Mouse (Mus musculus) forebrain, embryonic 11.5 days (tissue): ENCODE results near the gene Ufc1. TPM values are rescaled to one million over a fixed set of nuclear protein-coding genes. Genes with fewer than 3 reads are reported as not detected.

Experiments used
- ATAC-seq: fragments of 200-750 bp; cut with Nextera tagmentation; replicated peaks from 2 replicates; pipeline ENCODE4 v1.8.0; 2017; ENCODE audit warnings: moderate TSS enrichment; ENCODE audit not compliant: low FRiP score
- DNase-seq: peaks from one replicate; pipeline ENCODE4 v3.0.0-alpha.2; 2017; ENCODE audit warnings: low spot score
- H3K27ac ChIP-seq: fragments of 300-500 bp; sonication (generic); 2 replicates; pipeline ENCODE4 v1.5.1; 2014; ENCODE audit warnings: low read depth, low read length
- H3K27me3 ChIP-seq: fragments of 300-500 bp; sonication (generic); 2 replicates; pipeline ENCODE4 v1.6.1; 2014; ENCODE audit warnings: mild to moderate bottlenecking, low read length, mixed read lengths; ENCODE audit not compliant: control insufficient read depth, insufficient read depth
- H3K36me3 ChIP-seq: fragments of 300-500 bp; sonication (generic); 2 replicates; pipeline ENCODE4 v1.6.1; 2014; ENCODE audit warnings: mild to moderate bottlenecking, low read length, moderate library complexity, mixed read lengths; ENCODE audit not compliant: control insufficient read depth, insufficient read depth
- H3K4me1 ChIP-seq: fragments of 300-500 bp; sonication (generic); replicated peaks from 2 replicates; pipeline ENCODE4 v1.6.1; 2014; ENCODE audit warnings: low read length, mixed read lengths; ENCODE audit not compliant: control insufficient read depth, insufficient read depth
- H3K4me2 ChIP-seq: fragments of 300-500 bp; sonication (generic); 2 replicates; pipeline ENCODE4 v1.6.1; 2014; ENCODE audit warnings: low read depth, mild to moderate bottlenecking, low read length, moderate library complexity, mixed read lengths; ENCODE audit not compliant: severe bottlenecking
- H3K4me3 ChIP-seq: fragments of 300-500 bp; sonication (generic); 2 replicates; pipeline ENCODE4 v1.5.1; 2014; ENCODE audit warnings: low read depth, low read length
- H3K9ac ChIP-seq: fragments of 300-500 bp; sonication (generic); 2 replicates; pipeline ENCODE4 v1.6.1; 2014; ENCODE audit warnings: low read length
- H3K9me3 ChIP-seq: fragments of 300-500 bp; sonication (generic); 2 replicates; pipeline ENCODE4 v1.6.1; 2016; ENCODE audit warnings: low read length, mixed read lengths; ENCODE audit not compliant: control insufficient read depth
- WGBS: fragments of 180-500 bp; shearing (Covaris S2); extraction: QIAGEN DNeasy Blood & Tissue Kit; methylation state at CpG from one replicate; pipeline ENCODE4 v1.1.7; 2014; 5-methylcytosine and 5-hydroxymethylcytosine counted together
- polyA plus RNA-seq: library from polyadenylated mRNA; unstranded; fragments of >200 nt; fragmentation: Nextera tagmentation; extraction: Ambion mirVana; gene quantifications from 2 replicates; pipeline ENCODE4 v1.2.1, GENCODE M21; 2014

The Ufc1 gene
- polyA plus RNA-seq, 1 experiment from 2014 or later, result 92.4 TPM

GRCm38 (mm10) chr1:171278436-171278835, 16.4 kb downstream of the Ufc1 start:
- no peak for ATAC-seq
- H3K27me3 ChIP-seq, result no peaks in the 10 kb centered on the region
- 98% methylated on average over 8 of the region's 8 CpGs for WGBS

DNA sequence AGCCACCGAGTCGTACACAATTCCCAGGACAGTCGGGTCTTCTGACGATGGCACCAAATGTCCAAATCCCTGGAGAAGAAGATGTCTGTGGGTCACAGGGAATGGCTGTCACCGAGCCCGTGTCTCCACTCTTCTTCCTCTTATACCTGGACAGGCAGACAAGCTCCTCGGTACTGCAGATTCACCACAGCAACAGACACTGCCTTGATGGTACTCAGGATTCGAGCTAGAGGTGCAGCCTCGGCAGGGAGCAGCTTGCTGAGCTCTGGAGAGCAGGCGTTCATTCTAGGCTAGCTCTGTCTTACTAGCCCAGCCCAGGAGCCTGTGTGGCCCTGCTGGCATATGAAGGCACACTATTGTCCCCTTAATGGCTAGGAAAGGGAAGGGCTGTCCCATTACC, 17.1 kb downstream of the Ufc1 start:
- Histone ChIP-seq H3K27me3 (no peaks in the 10 kb centered on the region), H3K4me3 (no peak overlapping the region), H3K4me1 (peaks cover 11% of the 10 kb centered on the region; the same call in 1 of the 2 replicates), H3K27ac (no peak overlapping the region), H3K4me2 (no peak overlapping the region), H3K36me3 (peaks cover 10% of the 10 kb centered on the region; the same call in 1 of the 2 replicates), H3K9ac (no peak overlapping the region), H3K9me3 (no peaks in the 10 kb centered on the region)
- no peak for ATAC-seq
- WGBS, result 87% methylated on average over 10 of the region's 10 CpGs
- peak; percentile 33 for DNase-seq

More at GRCm38 (mm10) chr1:171278436-171278835, 16.4 kb downstream of the Ufc1 start:
- Histone ChIP-seq H3K4me2 (no peak overlapping the region), H3K4me1 (peaks cover 11% of the 10 kb centered on the region; the same call in 1 of the 2 replicates), H3K4me3 (no peak overlapping the region), H3K9me3 (no peaks in the 10 kb centered on the region), H3K36me3 (peaks cover 10% of the 10 kb centered on the region; the same call in 1 of the 2 replicates), H3K9ac (no peak overlapping the region), H3K27ac (no peak overlapping the region)
- peak; percentile 43 for DNase-seq

GRCm38 (mm10) chr1:171276110-171276748, 18.6 kb downstream of the Ufc1 start:
- no peak overlapping the region for H3K9ac ChIP-seq
- peaks cover 10% of the 10 kb centered on the region; the same call in 1 of the 2 replicates for H3K4me1 ChIP-seq
- DNase-seq (peak; percentile 39), ATAC-seq (no peak)
- peaks cover 10% of the 10 kb centered on the region; the same call in 1 of the 2 replicates for H3K36me3 ChIP-seq
- no peak overlapping the region for H3K4me3 ChIP-seq
- WGBS, result 92% methylated on average over 14 of the region's 14 CpGs
- H3K27ac ChIP-seq, result no peak overlapping the region
- no peak overlapping the region for H3K4me2 ChIP-seq
- H3K9me3 ChIP-seq, result no peaks in the 10 kb centered on the region
- no peaks in the 10 kb centered on the region for H3K27me3 ChIP-seq

GRCm38 (mm10) chr1:171275144-171275734, 19.6 kb downstream of the Ufc1 start:
- Histone ChIP-seq H3K4me2 (no peak overlapping the region), H3K9me3 (no peaks in the 10 kb centered on the region), H3K9ac (no peak overlapping the region), H3K27me3 (no peaks in the 10 kb centered on the region), H3K4me3 (no peak overlapping the region), H3K36me3 (peaks cover 10% of the 10 kb centered on the region; the same call in 1 of the 2 replicates), H3K27ac (no peak overlapping the region), H3K4me1 (peaks cover 14% of the 10 kb centered on the region; the same call in 1 of the 2 replicates)
- ATAC-seq (no peak), DNase-seq (peak; percentile 19)
- WGBS, result 83% methylated on average over 11 of the region's 11 CpGs

GRCm38 (mm10) chr1:171274171-171274570, 20.7 kb downstream of the Ufc1 start:
- Histone ChIP-seq H3K4me2 (no peak overlapping the region), H3K9ac (no peak overlapping the region), H3K4me3 (no peak overlapping the region), H3K27me3 (no peaks in the 10 kb centered on the region), H3K9me3 (no peaks in the 10 kb centered on the region), H3K36me3 (peaks cover 10% of the 10 kb centered on the region; the same call in 1 of the 2 replicates), H3K27ac (no peak overlapping the region), H3K4me1 (peaks cover 8% of the 10 kb centered on the region; the same call in 1 of the 2 replicates)
- ATAC-seq (no peak), DNase-seq (peak; percentile 18)
- WGBS, result 93% methylated on average over 12 of the region's 12 CpGs

DNA sequence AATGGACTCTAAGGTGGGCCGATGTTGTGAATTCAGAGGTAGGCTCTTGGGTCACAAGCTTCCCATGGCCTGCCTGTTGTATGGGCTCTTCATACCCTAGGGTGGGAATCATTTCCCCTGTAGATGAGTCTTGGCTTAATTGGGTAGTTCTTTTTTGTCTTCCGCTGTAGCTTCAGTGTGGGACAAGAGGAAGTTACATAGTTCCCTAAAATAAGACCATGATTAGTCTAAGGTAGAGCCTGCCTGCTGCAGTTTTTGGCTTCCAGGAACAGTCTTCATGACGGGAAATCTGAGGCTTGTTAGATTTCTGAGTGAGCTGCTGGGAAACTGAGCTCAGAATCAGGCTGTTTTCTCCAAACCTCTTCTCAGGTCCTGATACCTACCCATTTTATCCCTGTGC, 22.7 kb downstream of the Ufc1 start:
- no peak overlapping the region for H3K27ac ChIP-seq
- no peak overlapping the region for H3K4me2 ChIP-seq
- H3K9me3 ChIP-seq, result no peaks in the 10 kb centered on the region
- DNase-seq (no peak), ATAC-seq (no peak)
- H3K27me3 ChIP-seq, result no peaks in the 10 kb centered on the region
- 90% methylated on average over 3 of the region's 3 CpGs for WGBS
- peaks cover 10% of the 10 kb centered on the region; the same call in 1 of the 2 replicates for H3K36me3 ChIP-seq
- H3K9ac ChIP-seq, result no peak overlapping the region
- no peak overlapping the region for H3K4me3 ChIP-seq
- peaks cover 8% of the 10 kb centered on the region; the same call in 1 of the 2 replicates for H3K4me1 ChIP-seq

- Histone ChIP-seq H3K4me3 (no peak overlapping the region), H3K4me2 (no peak overlapping the region), H3K36me3 (peaks cover 9% of the 10 kb centered on the region; the same call in 1 of the 2 replicates), H3K27ac (no peak overlapping the region), H3K9me3 (no peaks in the 10 kb centered on the region), H3K27me3 (no peaks in the 10 kb centered on the region), H3K4me1 (peaks cover 8% of the 10 kb centered on the region; the same call in 1 of the 2 replicates), H3K9ac (no peak overlapping the region)
- WGBS, result 78% methylated on average over 10 of the region's 10 CpGs
- ATAC-seq (no peak), DNase-seq (no peak)
Measured at GRCm38 (mm10) chr1:171271622-171272021, 23.2 kb downstream of the Ufc1 start.

DNA sequence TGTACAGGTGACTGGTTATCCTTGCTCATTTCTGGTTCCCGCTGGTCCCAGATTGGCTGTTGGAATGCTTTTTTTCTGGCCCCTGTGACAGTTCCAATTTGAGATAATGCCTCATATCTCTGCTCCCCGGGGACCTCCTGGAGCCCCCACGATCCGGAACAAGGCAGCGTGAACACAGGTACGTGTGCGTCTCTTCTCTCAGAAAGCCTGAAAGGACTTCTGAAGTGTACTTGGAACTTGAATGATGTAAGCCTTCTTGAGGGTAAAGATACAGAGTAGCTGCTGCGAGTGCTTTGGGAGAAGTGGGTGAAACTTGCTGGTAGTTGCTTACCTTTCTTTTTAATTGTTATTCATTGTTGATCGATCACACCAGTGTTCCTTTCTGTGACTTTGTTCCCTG, 23.6 kb downstream of the Ufc1 start:
- Histone ChIP-seq H3K27ac (no peak overlapping the region), H3K4me2 (peak overlapping the region; percentile 99), H3K27me3 (no peaks in the 10 kb centered on the region), H3K36me3 (peaks cover 5% of the 10 kb centered on the region; the same call in 1 of the 2 replicates), H3K4me1 (peaks cover 8% of the 10 kb centered on the region; the same call in 1 of the 2 replicates), H3K9ac (peak overlapping the region; percentile 81), H3K9me3 (no peaks in the 10 kb centered on the region), H3K4me3 (peak overlapping the region; percentile 65)
- DNase-seq (no peak), ATAC-seq (no peak)
- WGBS, result 58% methylated on average over 9 of the region's 9 CpGs
